Mouse (Mus musculus): ENCODE measurements around the gene Trpm8.

Trpm8 gene

DNA sequence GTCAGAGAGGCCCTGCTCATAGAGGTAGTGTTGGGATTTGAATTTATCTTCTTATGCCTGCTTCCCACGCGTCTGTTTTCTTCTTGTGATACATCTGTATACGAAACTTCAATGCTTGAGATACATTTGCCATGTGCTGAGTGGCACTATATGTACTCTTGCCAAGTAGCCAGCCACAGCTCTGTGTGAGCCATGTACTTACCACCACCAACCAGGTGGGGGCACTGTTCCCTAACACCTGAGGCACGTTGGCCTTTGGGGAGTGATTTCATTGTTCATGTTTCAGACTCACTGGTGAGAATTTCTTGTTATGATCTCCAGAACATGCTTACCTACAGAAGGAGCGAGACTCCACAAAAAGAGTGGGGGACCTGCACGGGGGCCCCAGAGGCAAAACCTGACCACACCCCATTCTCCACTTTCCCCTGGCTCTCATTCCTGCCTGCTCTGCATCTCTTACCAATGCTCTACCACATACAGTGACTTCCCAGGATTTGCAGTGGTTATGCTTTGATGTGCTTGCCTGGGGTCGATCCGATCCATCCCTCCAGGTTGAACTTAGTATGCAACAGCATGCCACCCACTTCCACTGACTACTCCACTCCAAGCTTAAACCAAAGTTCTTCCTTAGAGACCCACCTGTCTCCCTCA is 147.3 kb downstream of the Trpm8 start:
- no peak for TF ChIP-seq GATA4 (IDR thresholded peaks at IDR 0.05; ENCODE audit: insufficient replicate concordance, low read length)

DNA sequence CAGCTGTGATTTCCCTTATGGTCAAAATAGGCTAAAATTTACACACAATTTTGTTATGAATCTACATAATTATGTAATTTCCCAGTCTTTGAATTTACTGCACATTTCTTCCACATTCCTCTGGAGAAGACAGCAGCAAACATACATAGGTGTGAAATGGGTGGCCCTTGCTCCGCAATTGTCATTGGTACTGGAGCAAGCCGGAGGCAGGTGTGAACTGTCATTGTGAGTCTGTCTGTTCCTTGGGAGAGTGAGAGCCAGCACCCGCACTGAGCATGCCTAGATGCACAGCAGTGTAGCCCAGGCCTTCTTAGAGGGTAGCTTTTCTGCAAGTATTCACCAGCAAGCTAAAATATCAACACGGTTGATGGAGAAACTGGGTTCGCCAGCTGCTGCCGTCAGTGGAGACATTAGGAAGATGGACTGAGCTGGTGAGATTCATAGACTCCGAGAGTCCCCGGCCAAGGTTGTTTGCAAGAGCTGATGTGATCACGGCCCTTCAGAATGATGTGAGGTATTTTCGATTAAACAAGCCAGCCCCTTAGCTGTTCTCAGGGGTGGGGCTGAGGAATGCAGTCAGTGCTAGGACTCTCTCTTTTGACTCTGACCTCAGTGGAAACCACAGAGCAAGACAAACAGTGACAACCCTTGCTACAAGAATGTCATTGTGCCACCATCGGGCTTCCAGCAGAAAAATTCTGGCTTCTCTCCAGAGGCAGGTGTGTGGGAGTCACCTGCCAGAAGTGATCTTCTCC is 150.7 kb downstream of the Trpm8 start:
- TF ChIP-seq GATA4 (IDR thresholded peaks at IDR 0.05; ENCODE audit: insufficient replicate concordance, low read length): no peak

DNA sequence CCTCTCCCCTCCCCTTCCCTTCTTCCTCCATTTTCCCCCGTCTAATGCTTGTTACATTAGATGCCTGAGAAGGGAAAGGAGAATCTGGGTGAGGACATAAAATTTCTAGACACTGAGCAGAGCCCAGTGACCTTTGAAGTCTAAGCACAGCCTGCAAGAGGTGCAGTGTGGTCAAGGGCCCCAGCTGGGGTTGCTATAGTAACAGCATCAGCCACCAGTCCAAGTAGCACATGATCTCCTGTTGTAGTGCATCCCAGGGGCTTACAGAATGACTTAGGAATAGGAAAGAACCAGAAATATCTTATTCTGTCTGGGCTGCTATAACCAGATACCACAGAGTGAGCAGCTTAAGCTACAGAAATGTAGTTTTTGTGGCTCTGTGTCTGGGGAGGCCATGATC is 152.0 kb downstream of the Trpm8 start:
- TF ChIP-seq GATA4 (IDR thresholded peaks at IDR 0.05; ENCODE audit: insufficient replicate concordance, low read length): no peak

DNA sequence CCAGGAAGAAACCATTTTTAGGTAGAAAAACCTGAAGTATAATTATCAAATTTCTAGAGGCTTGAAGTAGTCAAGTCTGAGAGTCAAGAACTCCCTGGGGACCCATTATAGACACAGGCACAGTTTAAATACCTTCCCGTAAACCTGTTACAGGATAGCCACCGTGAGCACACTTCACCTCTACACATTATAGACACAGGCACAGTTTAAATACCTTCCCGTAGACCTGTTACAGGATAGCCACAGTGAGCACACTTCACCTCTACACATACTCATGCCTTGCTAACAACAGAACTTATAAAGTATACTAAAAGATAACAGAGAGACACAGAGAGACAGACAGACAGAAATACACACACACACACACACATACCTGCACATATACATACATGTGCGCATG is 153.8 kb downstream of the Trpm8 start:
- TF ChIP-seq GATA4 (IDR thresholded peaks at IDR 0.05; ENCODE audit: insufficient replicate concordance, low read length): no peak

DNA sequence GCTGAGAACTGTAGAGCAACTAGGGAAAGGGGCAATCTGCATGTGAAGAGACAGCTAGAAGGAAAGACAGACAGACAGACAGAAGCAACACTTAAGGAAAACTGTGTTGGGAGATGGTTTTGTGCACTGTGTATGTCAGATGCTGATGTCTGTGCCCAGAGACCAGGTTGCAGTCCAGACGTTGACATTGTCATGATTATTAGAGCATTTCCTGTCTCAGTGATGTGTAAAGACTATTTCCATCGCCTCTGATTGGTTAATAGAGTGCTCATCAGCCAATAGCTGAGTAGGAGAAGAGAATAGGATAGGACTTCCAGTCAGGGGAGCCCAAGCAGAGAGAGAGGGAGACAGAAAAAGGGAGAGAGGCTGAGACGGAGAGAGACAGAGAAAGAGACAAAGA is 155.1 kb downstream of the Trpm8 start:
- TF ChIP-seq GATA4 (IDR thresholded peaks at IDR 0.05; ENCODE audit: insufficient replicate concordance, low read length): no peak

DNA sequence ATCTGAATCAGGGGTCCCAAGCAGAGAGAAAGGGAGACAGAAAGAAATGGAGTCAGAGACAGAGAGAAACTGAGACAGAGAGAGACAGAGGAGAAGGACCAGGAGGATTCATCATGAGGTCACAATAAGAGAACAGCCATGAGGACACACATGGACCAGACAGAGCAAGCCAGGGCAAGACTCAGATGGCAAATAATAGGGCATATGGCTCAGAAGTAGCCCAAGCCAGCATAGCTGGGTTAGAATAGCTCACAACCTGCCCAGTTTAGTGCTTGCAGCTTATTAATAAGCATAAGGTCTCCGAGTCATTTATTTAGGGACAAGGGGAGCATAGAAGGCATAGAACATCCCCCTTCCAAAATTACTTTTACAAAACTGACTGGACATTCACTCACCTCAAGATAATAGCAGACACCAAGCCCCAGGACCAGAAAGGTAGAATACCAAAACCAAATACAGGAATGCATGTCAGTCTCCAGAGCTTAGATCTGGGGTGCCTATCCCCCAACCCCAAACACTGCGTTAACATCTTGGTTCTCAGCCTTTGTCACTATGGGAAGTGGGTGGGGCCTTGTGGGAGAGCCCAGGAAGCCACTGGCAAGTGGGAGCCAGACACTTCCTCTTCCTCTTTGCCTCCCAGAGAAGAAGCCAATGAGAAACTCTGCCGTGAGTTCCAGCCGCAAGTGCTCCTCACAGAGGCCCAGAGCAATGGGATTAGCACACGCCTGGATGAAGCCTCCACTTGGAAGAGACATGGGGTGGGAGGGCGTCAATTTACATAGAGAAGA is 155.8 kb downstream of the Trpm8 start:
- TF ChIP-seq GATA4 (IDR thresholded peaks at IDR 0.05; ENCODE audit: insufficient replicate concordance, low read length): no peak

DNA sequence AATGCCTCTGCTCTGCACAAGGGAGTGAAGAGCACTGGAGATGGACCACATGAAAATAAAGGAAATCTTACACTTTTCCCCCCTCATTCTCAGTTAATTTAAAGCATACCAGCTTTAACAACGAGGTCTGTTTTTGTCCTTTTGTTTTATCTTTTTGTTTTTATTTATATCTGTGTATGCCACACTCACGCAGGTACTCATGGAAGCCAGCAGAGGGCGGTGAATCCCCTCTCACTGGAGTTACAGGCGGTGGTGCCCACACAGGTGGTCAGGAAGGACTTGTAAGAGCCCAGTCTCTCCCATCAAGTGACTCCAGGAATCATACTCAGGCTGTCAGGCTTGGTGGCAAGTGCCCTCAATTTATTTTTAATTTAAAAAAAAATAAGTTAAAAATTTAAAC is 156.6 kb downstream of the Trpm8 start:
- no peak for TF ChIP-seq GATA4 (IDR thresholded peaks at IDR 0.05; ENCODE audit: insufficient replicate concordance, low read length)

DNA sequence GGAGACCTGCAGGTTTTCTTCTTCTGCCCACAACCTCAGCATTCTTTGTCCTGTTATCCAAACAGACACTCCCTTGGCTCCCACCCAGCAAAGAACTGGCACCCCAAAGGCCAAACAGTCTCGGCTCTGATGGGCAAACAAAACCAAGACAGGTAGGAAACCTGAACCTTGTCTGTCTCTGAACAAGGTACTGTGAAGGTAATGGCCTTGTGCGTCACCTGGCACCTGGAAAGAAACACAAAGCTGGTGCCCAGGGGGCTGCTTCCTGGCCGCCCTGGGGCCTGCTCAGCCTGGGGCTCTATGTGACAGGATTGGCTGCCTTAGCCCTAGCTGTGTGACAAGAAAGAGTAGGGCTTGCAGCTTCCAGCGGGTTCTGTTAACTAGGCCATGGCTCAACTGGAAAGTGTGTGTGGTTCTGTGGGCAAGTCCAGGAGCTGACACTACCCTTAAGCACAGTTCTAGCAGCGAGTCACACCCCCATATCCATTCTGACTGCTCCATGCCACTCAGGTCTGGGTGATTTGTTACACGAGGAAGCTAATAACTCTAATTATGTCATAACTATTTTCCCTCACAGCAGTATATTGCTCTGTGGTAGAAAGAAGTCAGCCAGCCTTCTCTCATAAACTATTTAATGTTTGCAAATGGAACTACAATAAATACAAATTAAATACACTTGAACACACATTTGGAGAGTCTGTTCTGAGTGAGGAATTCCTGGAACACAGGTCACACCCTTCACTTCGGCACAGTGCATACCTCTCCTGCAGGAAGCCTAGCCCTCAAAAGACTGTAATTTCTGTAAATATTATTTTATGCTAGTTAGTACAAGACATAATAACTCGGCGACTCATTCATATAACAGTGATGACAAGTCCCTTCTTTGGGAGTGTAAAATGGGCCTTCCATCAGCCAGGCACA is 160.0 kb downstream of the Trpm8 start:
- no peak for TF ChIP-seq GATA4 (IDR thresholded peaks at IDR 0.05; ENCODE audit: insufficient replicate concordance, low read length)
